Mouse (Mus musculus) heart, embryonic 13.5 days (tissue): ENCODE results near the gene Sumo1. TPM values are rescaled to one million over a fixed set of nuclear protein-coding genes. Genes with fewer than 3 reads are reported as not detected.

ENCODE experiments used
- ATAC-seq: fragments of 200-750 bp; cut with Nextera tagmentation; 2 replicates; pipeline ENCODE4 v1.8.0; 2017; ENCODE audit warnings: moderate TSS enrichment; ENCODE audit not compliant: insufficient number of reproducible peaks, low FRiP score, low TSS enrichment; ENCODE audit errors: extremely low read depth
- H3K27ac ChIP-seq: fragments of 300-500 bp; sonication (generic); replicated peaks from 2 replicates; pipeline ENCODE4 v1.5.1; 2015; ENCODE audit warnings: moderate library complexity, mild to moderate bottlenecking, inconsistent platforms
- H3K27me3 ChIP-seq: fragments of 300-500 bp; sonication (generic); replicated peaks from 2 replicates; pipeline ENCODE4 v1.6.1; 2015; ENCODE audit warnings: mild to moderate bottlenecking, inconsistent platforms
- H3K36me3 ChIP-seq: fragments of 300-500 bp; sonication (generic); 2 replicates; pipeline ENCODE4 v1.6.1; 2015; ENCODE audit warnings: mild to moderate bottlenecking, inconsistent platforms
- H3K4me1 ChIP-seq: fragments of 300-500 bp; sonication (generic); 2 replicates; pipeline ENCODE4 v1.6.1; 2015; ENCODE audit warnings: inconsistent platforms
- H3K4me2 ChIP-seq: fragments of 300-500 bp; sonication (generic); 2 replicates; pipeline ENCODE4 v1.6.1; 2015; ENCODE audit warnings: inconsistent platforms, mild to moderate bottlenecking, moderate library complexity
- H3K4me3 ChIP-seq: fragments of 300-500 bp; sonication (generic); 2 replicates; pipeline ENCODE4 v1.5.1; 2015; ENCODE audit warnings: moderate library complexity, mild to moderate bottlenecking, inconsistent platforms
- H3K9ac ChIP-seq: fragments of 300-500 bp; sonication (generic); 2 replicates; pipeline ENCODE4 v1.6.1; 2015; ENCODE audit warnings: inconsistent platforms, mild to moderate bottlenecking, moderate library complexity
- H3K9me3 ChIP-seq: fragments of 300-500 bp; sonication (generic); 2 replicates; pipeline ENCODE4 v1.6.1; 2016; ENCODE audit warnings: inconsistent platforms
- WGBS: fragments of 180-500 bp; shearing (Covaris S2); methylation state at CpG from one replicate; pipeline ENCODE4 v1.1.7; 2015; ENCODE audit warnings: mixed read lengths; 5-methylcytosine and 5-hydroxymethylcytosine counted together
- polyA plus RNA-seq: library from polyadenylated mRNA; unstranded; fragments of >200 nt; fragmentation: Nextera tagmentation; extraction: Ambion mirVana; gene quantifications from 2 replicates; pipeline ENCODE4 v1.2.1, GENCODE M21; 2015

Sumo1 gene
- polyA plus RNA-seq: 223 and 245 TPM in 2 replicates

DNA sequence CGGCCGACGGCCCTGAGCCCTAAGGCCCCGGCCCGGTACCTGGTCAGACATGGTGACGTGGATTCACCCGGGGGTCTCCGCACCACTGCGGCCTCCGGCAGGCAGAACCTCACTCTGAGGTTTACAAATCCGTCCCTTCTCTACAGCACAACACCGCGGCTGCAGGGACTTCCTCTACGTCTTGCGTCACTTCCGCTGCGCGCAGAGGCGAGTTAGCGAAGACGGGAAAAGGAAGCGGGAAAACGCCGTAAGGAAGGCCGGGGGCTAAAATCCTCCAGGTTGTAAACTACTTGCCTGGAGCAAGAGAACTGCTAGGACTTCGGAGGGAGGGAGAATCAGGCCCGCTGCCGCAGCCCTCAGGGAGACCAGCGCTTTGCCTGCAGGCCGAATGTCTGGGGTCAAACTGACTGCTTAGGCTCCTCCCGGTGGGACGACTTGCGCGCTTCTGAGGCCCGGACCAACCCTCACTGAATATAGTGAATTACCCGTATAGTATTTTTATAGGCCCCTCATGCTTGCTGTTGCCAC, at the start of gene Sumo1:
Sumo1 (minus strand) TSS at position 194 of the 528 bp plus-strand sequence.
- H3K4me2 ChIP-seq: peak within 1 kb of the TSS; percentile 81
- under 1% methylated on average over 36 of the region's 36 CpGs for WGBS
- H3K4me3 ChIP-seq: peak within 1 kb of the TSS; percentile 90
- H3K36me3 ChIP-seq: peaks cover 9% of the 10 kb centered on the region
- H3K4me1 ChIP-seq: peaks cover 24% of the 10 kb centered on the region
- no peaks in the 10 kb centered on the region for H3K9me3 ChIP-seq
- peak within 1 kb of the TSS; percentile 99 for H3K9ac ChIP-seq
- ATAC-seq: peak; percentile 85
- H3K27ac ChIP-seq: peak within 1 kb of the TSS; percentile 95
- no peaks in the 10 kb centered on the region for H3K27me3 ChIP-seq

DNA sequence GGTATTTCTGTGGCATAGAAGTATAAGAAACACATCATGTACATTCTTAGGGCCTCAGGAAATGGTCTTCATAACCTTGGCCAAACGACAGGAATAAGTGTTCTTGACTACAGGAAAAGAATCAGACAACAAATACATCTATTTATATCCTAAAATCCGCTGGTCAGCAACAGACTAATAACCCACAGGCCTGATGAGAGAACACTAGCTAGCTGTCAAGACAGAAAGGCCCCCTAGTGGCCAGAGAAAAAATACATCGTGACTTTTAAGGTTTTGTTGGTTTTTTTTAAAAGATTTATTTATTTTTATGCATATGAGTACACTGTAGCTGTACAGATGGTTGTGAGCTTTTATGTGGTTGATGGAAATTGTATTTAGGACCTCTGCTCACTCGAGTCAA, 49.3 kb upstream of the Sumo1 start:
- Histone ChIP-seq H3K4me1 (peaks cover 16% of the 10 kb centered on the region), H3K9me3 (no peaks in the 10 kb centered on the region), H3K9ac (no peak overlapping the region), H3K27me3 (no peaks in the 10 kb centered on the region), H3K27ac (peak overlapping the region; percentile 70; the same call in 1 of the 2 replicates), H3K36me3 (peaks cover 50% of the 10 kb centered on the region), H3K4me2 (no peak overlapping the region), H3K4me3 (no peak overlapping the region)
- WGBS: 33% methylated on average over 4 of the region's 4 CpGs
- no peak for ATAC-seq

DNA sequence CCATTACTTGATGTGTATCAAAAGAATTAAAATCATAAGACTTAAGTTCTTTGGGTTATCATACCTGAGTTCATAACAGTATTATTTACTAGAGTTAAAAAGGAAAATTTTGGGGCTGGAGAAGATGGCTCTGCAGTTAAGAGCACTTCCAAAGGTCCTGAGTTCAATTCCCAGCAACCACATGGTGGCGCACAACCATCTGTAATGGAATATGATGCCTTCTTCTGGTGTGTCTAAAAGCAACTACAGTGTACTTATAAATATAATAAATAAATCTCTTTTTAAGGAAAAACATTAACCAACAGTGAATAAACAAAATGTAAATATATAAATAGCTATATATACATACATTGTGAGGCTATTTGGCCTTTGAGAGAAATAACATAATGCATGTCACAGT, 31.1 kb upstream of the Sumo1 start:
- H3K4me3 ChIP-seq: no peak overlapping the region
- no peak overlapping the region for H3K4me2 ChIP-seq
- H3K36me3 ChIP-seq: peaks cover 87% of the 10 kb centered on the region
- no peaks in the 10 kb centered on the region for H3K4me1 ChIP-seq
- no peak overlapping the region for H3K27ac ChIP-seq
- 97% methylated on average over 1 of the region's 1 CpGs for WGBS
- no peak for ATAC-seq
- no peaks in the 10 kb centered on the region for H3K9me3 ChIP-seq
- H3K27me3 ChIP-seq: no peaks in the 10 kb centered on the region
- H3K9ac ChIP-seq: no peak overlapping the region

- WGBS: 91% methylated on average over 3 of the region's 3 CpGs
These were observed 27.6 kb upstream of the Sumo1 start for GRCm38 (mm10) chr1:59698207-59698606.

GRCm38 (mm10) chr1:59697751-59698150, 27.1 kb upstream of the Sumo1 start:
- Histone ChIP-seq H3K27ac (no peak overlapping the region), H3K9ac (no peak overlapping the region), H3K36me3 (peaks cover 90% of the 10 kb centered on the region), H3K9me3 (no peaks in the 10 kb centered on the region), H3K4me2 (no peak overlapping the region), H3K4me3 (no peak overlapping the region), H3K27me3 (no peaks in the 10 kb centered on the region), H3K4me1 (no peaks in the 10 kb centered on the region)
- 82% methylated on average over 5 of the region's 5 CpGs for WGBS
- ATAC-seq: no peak

More at GRCm38 (mm10) chr1:59698207-59698606, 27.6 kb upstream of the Sumo1 start:
- no peaks in the 10 kb centered on the region for H3K4me1 ChIP-seq
- H3K9me3 ChIP-seq: no peaks in the 10 kb centered on the region
- peaks cover 89% of the 10 kb centered on the region for H3K36me3 ChIP-seq
- H3K27me3 ChIP-seq: no peaks in the 10 kb centered on the region
- no peak overlapping the region for H3K4me2 ChIP-seq
- H3K9ac ChIP-seq: no peak overlapping the region
- ATAC-seq: no peak
- no peak overlapping the region for H3K27ac ChIP-seq
- no peak overlapping the region for H3K4me3 ChIP-seq

- H3K27me3 ChIP-seq: no peaks in the 10 kb centered on the region
- no peak overlapping the region for H3K27ac ChIP-seq
- H3K4me1 ChIP-seq: peaks cover 29% of the 10 kb centered on the region
- H3K4me3 ChIP-seq: no peak overlapping the region
- H3K9me3 ChIP-seq: no peaks in the 10 kb centered on the region
- H3K9ac ChIP-seq: no peak overlapping the region
- peaks cover 59% of the 10 kb centered on the region for H3K36me3 ChIP-seq
- 89% methylated on average over 5 of the region's 5 CpGs for WGBS
- no peak overlapping the region for H3K4me2 ChIP-seq
- ATAC-seq: no peak
These were observed 19.8 kb upstream of the Sumo1 start for GRCm38 (mm10) chr1:59690467-59690866.

- WGBS: 33% methylated on average over 1 of the region's 1 CpGs
- Histone ChIP-seq H3K36me3 (peaks cover 32% of the 10 kb centered on the region), H3K27ac (no peak overlapping the region), H3K9ac (peak overlapping the region; percentile 52; the same call in 1 of the 2 replicates), H3K4me2 (peak overlapping the region; percentile 94), H3K9me3 (no peaks in the 10 kb centered on the region), H3K4me1 (peaks cover 29% of the 10 kb centered on the region), H3K27me3 (peaks cover 5% of the 10 kb centered on the region; the same call in 1 of the 2 replicates), H3K4me3 (peak overlapping the region; percentile 25)
- ATAC-seq: no peak
These were observed 16.9 kb upstream of the Sumo1 start for GRCm38 (mm10) chr1:59687493-59687892.

DNA sequence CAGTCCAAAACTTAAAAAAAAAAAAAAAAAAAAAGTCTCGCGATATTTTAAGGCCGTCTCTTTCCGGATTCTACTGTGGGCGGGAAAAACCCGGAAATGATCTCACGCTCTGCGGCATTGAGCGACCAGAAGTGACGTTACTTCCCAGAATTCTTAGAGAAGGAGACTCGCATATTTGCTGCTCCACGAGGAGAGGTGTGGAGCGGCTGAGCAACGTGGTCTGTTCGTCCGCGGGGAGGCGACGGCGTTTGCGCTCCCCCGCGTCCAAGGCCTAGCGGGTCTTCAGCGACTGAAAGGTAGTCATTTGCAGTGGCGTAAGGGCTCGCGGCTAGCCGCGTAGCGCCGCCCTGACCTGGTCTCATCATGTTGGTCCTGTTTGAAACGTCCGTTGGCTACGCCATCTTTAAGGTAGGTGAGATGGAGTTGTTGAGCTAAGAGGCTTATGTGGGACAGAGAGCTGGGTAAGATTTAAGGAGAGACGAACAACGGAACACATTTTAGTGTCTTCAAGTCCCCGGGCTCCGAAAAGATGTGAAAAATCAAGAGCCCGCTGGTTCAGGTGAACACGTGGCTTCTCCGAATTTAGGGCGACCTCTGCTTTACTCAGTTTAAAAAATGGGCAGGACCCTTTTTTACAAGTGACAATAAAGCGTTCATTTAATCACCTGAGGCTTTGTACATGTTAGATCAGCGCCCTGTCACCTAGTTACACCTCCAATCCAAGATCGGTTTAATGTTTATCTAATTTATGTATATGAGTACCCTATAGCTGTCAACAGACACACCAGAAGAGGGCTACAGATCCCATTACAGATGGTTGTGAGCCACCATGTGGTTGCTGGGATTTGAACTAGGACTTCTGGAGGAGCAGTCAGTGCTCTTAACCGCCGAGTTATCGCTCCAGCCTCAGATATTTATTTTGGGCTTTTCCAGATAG, 14.5 kb upstream of the Sumo1 start, which contains the start of gene Nop58:
Nop58 (plus strand) TSS at position 153 of the 937 bp plus-strand sequence.
- H3K4me2 ChIP-seq: peak within 1 kb of the TSS; percentile 94
- peak within 1 kb of the TSS; percentile 94 for H3K27ac ChIP-seq
- H3K9ac ChIP-seq: peak within 1 kb of the TSS; percentile 91
- H3K4me1 ChIP-seq: peaks cover 29% of the 10 kb centered on the region
- H3K36me3 ChIP-seq: peaks cover 13% of the 10 kb centered on the region
- peak within 1 kb of the TSS; percentile 91 for H3K4me3 ChIP-seq
- peaks cover 16% of the 10 kb centered on the region; the same call in 1 of the 2 replicates for H3K27me3 ChIP-seq
- no peaks in the 10 kb centered on the region for H3K9me3 ChIP-seq
- peak; percentile 94 for ATAC-seq
- under 1% methylated on average over 49 of the region's 49 CpGs for WGBS

DNA sequence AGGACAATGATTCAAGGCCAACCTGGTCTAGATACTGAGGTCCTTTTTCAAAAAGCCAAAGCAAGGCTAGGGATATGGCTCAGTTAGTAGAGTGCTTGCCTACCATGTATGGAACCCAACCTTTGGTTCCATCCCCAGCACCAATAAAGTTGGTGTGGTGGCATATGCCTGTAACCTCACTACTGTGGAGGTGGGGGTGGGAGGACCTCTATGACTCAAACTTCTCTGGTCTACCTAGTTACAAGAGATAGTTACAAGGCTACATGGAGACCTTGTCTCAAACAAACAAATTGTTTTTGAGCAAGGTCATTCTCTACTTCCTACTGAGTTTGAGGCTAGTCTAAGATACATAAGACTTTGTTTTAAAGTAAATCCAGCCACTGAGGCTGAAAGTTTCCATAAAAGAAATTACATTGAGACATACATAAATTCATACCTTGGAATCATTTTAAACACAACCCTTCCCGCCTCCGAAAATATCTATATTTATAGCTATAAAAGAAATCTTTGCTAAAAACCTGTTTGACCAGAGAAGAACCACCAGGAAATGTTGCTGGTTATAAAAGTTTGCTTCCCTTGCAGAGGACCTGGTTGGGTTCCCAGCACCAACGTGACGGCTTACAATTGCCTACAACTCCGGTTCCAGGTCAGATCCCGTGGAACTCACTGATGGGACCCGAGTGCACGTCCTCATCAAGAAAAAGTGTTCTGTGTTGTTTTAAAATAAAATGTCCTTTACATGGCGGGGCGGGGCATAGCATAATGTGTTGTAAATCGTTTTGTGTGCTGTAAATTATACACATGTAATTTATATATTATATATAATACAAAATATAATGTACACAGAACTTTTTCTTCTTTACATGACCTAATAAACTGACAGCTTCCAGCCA, 13.5 kb upstream of the Sumo1 start:
- peak overlapping the region; percentile 80 for H3K9ac ChIP-seq
- H3K4me2 ChIP-seq: peak overlapping the region; percentile 94
- peak overlapping the region; percentile 91 for H3K4me3 ChIP-seq
- peaks cover 29% of the 10 kb centered on the region for H3K4me1 ChIP-seq
- peaks cover 16% of the 10 kb centered on the region; the same call in 1 of the 2 replicates for H3K27me3 ChIP-seq
- peaks cover 5% of the 10 kb centered on the region; the same call in 1 of the 2 replicates for H3K36me3 ChIP-seq
- no peaks in the 10 kb centered on the region for H3K9me3 ChIP-seq
- H3K27ac ChIP-seq: peak overlapping the region; percentile 83
- no peak for ATAC-seq
- 7% methylated on average over 11 of the region's 11 CpGs for WGBS

DNA sequence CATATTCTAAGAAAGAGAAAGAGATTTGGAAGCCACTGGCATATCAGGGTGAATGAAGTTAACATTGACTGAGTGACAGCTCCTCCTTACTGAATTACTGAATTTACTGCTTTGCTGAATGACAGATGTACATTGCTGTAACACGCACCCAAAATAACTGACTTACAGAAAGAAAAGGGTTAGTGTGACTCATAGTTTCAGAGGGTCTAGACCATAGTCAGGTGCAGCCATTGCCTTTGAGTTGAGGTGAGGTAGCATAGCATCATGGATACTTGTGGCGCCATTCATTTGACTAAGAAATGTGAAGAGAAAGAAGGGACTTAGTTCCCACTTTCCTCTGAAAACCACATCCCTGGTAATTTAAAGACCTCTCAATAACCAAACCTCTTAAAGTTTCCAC, 3.0 kb upstream of the Sumo1 start:
- H3K4me1 ChIP-seq: peaks cover 16% of the 10 kb centered on the region
- WGBS: 91% methylated on average over 2 of the region's 2 CpGs
- ATAC-seq: no peak
- H3K9ac ChIP-seq: no peak overlapping the region
- no peak overlapping the region for H3K27ac ChIP-seq
- H3K4me3 ChIP-seq: no peak overlapping the region
- H3K36me3 ChIP-seq: peaks cover 9% of the 10 kb centered on the region
- no peak overlapping the region for H3K4me2 ChIP-seq
- H3K9me3 ChIP-seq: no peaks in the 10 kb centered on the region
- no peaks in the 10 kb centered on the region for H3K27me3 ChIP-seq
